Mouse (Mus musculus): ENCODE data around the gene Ptch1.

The Ptch1 gene

GRCm38 (mm10) chr13:63562972-63563780 is 10.2 kb downstream of the Ptch1 start:
- peak; percentile 85 to 92 for DNase-seq

DNA sequence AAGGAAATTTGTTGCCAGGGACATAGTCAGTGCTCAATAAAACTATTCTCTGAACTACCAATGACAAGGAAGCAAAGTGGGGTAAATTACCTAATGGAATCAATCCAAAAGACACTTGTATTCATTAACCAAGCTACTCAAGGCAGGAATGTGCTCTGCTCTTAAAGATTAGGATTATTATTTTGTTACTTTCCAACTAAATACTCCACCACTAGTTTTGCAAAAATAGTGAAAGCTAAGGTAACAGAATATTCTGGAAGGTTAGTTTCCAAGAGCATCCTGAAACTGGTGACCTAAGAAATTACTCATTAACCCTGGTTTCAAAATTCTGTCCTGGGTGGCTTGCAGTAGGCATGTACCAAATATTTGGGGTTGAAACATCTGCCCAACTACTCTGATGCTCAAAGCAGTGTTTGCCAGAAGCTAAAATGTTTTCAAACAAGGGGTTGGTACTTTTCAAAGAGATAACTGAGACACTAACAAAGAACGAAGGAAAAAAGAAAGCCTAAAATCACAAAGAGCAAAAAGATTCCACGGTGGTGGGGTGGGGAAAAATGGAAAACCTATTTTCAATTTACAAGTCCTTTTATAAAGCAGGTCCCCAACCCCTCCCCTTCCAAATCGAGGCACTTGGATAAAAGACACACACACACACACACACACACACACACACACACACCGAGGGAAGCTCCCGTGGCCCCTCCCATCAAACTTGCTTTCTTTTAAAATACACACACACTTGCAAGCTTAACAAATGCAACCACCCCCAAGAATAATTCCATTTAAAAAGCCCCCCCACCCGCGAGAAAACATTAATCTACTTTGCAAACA is 11.0 kb downstream of the Ptch1 start:
- DNase-seq = no peak

GRCm38 (mm10) chr13:63558297-63558890 is 15.0 kb downstream of the Ptch1 start:
- DNase-seq = peak in 1 of 2 experiments; percentile 61

DNA sequence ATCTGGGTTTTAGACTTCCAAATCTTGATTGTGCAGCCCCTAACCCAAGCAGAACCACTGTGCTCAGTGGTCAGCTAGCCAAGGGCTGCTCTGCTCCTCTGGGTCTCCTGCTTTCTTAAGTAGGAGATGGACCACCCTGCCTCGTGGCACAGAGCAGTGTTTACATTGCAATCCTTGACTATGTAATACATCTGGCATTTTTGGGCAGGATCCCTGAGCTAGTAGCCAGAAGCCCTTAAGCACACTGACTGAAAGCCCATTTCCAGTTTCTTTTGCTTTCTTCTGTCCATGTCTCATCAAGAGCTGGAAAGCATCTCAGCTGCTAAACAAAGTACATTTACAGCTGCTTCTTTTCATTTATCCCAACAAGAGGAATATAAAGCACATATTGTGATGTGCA is 17.0 kb downstream of the Ptch1 start:
- DNase-seq = peak; percentile 45 to 64

DNA sequence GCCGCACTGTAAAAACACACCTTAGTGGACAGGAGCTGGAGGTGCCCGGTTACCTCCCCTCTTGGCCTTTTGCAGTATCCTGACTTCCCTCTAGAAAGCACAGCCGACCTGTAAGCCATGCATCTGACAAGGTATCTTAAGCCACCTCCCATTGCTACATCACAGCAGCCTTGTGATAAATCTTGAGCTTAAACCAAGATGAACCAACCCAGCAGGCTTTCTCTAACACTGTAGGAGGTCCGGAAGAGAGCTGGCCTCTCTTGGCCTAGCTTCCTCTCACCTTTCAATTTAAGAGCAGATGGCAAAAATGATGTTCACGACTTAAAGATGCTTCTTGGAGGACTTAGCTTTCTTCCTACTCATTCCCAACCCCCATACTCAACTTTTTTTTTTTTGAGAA is 17.5 kb downstream of the Ptch1 start:
- DNase-seq = no peak

GRCm38 (mm10) chr13:63554569-63554968 is 18.8 kb downstream of the Ptch1 start:
- DNase-seq = no peak

- peak in 1 of 2 experiments; percentile 54 for DNase-seq
These were observed 20.0 kb downstream of the Ptch1 start for GRCm38 (mm10) chr13:63553436-63553835.

GRCm38 (mm10) chr13:63552291-63552932 is 21.0 kb downstream of the Ptch1 start:
- DNase-seq = peak; percentile 39 to 54

DNA sequence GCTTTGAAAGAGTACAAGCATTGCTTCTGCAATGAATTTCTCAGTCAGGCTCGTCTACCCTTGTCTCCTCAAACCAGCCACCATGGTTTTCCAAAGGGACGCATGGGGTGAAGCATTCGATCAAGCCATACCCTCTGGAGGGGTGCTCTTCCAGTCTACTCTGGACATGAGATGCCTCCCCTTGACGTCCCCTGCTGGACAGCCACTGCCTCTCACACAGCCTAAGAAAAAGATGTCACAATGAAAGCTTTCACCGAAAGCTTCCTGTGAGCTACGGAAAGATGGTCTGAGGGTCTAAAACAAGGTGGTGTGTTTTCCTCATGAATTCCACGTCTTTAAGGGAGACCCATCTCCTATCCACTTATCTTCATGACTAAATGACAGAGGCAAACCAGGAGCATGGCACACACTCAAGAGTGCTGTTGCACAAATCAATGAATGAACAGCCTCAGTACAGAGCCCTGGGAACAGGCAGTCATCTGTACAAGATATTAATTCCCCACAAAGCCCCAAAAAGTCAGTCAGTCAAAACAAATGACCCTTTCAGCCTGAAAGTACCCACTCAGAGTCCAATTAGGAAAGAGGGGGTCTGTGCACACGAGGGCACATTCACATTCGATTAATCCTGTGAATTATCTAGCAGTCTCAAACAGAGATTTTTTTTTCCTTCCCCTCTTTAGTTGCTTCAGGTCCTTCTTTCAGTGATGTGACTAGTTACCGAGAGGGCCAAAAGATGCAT is 21.7 kb downstream of the Ptch1 start:
- no peak for DNase-seq

- DNase-seq = no peak
These were observed 23.0 kb downstream of the Ptch1 start for GRCm38 (mm10) chr13:63550367-63550766.

DNA sequence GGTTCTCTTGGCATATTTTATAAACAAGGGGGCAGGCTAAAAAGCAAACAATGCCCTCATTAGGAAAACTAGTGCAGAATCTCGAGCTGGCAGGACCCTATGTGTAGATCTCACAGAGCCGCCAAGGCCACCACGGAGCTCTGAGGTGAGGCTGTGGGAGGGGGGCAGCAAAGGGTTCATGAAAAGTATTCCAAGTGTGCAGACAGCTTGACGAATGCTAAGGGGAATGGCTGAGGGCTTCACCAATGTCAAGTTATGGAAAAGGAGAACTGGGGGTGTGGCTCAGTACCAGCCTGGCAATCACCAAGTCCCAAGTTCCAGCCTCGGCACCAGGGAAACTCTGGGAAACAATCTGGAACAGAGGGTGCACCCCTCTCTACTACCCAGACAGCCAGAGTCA is 24.2 kb downstream of the Ptch1 start:
- peak in 1 of 2 experiments; percentile 53 for DNase-seq

- no peak for DNase-seq
These were observed 24.8 kb downstream of the Ptch1 start for GRCm38 (mm10) chr13:63548571-63548970.

- DNase-seq = no peak
These were observed 28.1 kb downstream of the Ptch1 start for GRCm38 (mm10) chr13:63545291-63545690.

GRCm38 (mm10) chr13:63544967-63545253 is 28.5 kb downstream of the Ptch1 start:
- DNase-seq = no peak

DNA sequence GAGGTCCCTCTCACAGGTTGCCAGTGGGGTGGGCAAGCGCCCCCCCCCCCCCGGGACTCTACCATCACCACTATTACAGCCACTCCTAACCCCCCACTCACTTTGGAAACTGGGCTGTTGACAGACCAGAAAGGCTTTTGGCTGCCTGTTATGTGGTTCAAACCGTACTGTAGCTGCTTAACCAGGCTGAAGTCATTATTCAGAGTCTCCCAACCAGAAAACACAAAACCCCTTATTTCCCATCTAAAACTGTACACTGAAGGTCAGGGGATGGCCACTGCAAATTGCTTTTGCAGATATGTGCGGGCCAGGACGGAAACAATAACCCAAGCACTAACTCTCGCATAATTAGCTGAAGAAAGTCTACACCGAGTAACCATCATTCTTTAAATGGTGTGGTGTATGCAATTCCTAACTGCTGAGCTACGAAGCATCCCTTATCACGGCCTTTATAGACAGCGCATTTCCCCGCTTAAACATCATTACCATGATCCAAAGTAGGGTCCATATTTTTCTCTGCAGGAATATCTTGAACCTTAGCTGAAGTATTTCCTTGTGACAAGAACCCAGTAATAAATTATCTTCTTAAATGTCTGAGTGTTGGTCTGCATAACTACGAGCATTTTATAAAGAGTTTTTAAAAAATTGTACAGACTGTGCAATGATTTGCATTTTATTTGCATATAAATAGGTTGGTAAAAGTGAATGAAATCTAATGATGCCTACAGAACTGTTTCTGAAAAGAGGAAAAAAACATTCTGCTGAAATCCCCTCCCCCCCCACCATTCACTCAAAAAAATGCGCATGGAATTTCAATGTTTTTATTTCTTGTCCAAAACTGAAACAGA is 29.1 kb downstream of the Ptch1 start:
- DNase-seq = no peak

- DNase-seq = no peak
These were observed 29.9 kb downstream of the Ptch1 start for GRCm38 (mm10) chr13:63543459-63543858.

- no peak for DNase-seq
These were observed 30.5 kb downstream of the Ptch1 start for GRCm38 (mm10) chr13:63542796-63543384.

DNA sequence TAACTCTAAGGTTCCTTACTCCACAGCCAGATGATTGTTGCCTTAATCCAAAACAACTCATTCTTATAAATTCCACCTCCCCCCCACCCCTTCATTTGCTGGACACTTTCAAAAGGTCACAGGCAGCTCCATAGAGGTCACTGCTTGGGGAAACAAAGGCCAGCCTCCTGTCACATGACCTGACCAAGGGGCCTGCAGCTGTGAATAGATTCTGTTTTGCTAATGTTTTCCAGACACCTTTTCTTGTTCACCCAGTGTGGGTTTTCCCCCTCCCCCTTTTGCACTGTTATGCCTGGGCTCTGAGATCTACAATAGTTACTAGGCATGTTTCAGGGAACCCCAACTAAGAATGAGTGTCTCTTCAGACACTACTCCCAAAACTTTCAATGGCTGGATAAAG is 31.9 kb downstream of the Ptch1 start:
- no peak for DNase-seq

- no peak for DNase-seq
These were observed 32.8 kb downstream of the Ptch1 start for GRCm38 (mm10) chr13:63540584-63540983.

- no peak for DNase-seq
These were observed 38.4 kb downstream of the Ptch1 start for GRCm38 (mm10) chr13:63534981-63535380.

GRCm38 (mm10) chr13:63530857-63531256 is 42.5 kb downstream of the Ptch1 start:
- no peak for DNase-seq
